Mouse (Mus musculus): ENCODE data around the gene Mgea5. TPM values are rescaled to one million over a fixed set of nuclear protein-coding genes. Genes with fewer than 3 reads are reported as not detected.

Mgea5 gene
- polyA plus RNA-seq, 1 experiment from 2014 or later = 68.9 TPM

GRCm38 (mm10) chr19:45731658-45732057, 52.0 kb downstream of the Mgea5 start:
- H3K27ac ChIP-seq = no peak overlapping the region
- no peak for DNase-seq (ENCODE audit: low spot score)
- WGBS = 85% methylated on average over 7 of the region's 7 CpGs
- no peaks in the 10 kb centered on the region for H3K9me3 ChIP-seq (replicated peaks)
- peaks cover 95% of the 10 kb centered on the region for H3K27me3 ChIP-seq (ENCODE audit: low read depth, poor library complexity, severe bottlenecking)
- H3K4me1 ChIP-seq = peaks cover 41% of the 10 kb centered on the region
- H3K4me3 ChIP-seq = no peak overlapping the region
- no peaks in the 10 kb centered on the region for H3K36me3 ChIP-seq

DNA sequence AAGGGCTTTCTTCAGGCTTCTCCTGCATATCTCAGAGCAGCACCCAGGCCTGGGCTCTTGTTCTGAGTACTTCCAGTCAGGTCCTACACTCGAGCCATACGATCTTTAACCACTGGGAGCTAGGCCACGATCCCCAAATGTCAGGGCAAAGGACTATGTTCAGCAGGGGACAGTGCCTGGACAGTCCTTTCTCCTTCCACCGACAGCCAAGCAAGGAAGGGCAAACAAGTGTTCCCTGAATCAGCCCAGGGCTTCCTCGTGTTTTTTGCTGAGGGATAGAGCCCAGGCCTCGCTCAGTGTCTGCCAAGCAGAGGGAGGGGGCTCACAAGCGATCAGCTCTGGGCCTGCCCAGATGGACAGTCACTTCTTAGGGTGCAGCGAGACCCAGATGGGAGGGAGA, 53.6 kb downstream of the Mgea5 start:
- H3K27ac ChIP-seq = no peak overlapping the region
- no peaks in the 10 kb centered on the region for H3K36me3 ChIP-seq
- H3K27me3 ChIP-seq (ENCODE audit: low read depth, poor library complexity, severe bottlenecking) = peaks cover 82% of the 10 kb centered on the region
- no peaks in the 10 kb centered on the region for H3K9me3 ChIP-seq (replicated peaks)
- peaks cover 47% of the 10 kb centered on the region for H3K4me1 ChIP-seq
- no peak overlapping the region for H3K4me3 ChIP-seq
- no peak for DNase-seq (ENCODE audit: low spot score)
- WGBS = 74% methylated on average over 8 of the region's 8 CpGs

- H3K9me3 ChIP-seq (replicated peaks) = no peaks in the 10 kb centered on the region
- H3K4me1 ChIP-seq = peaks cover 37% of the 10 kb centered on the region
- H3K36me3 ChIP-seq = no peaks in the 10 kb centered on the region
- peaks cover 54% of the 10 kb centered on the region for H3K27me3 ChIP-seq (ENCODE audit: low read depth, poor library complexity, severe bottlenecking)
- no peak overlapping the region for H3K27ac ChIP-seq
- no peak overlapping the region for H3K4me3 ChIP-seq
- DNase-seq (ENCODE audit: low spot score) = no peak
- WGBS = 73% methylated on average over 10 of the region's 10 CpGs
These were observed 56.4 kb downstream of the Mgea5 start for GRCm38 (mm10) chr19:45727231-45727630.

DNA sequence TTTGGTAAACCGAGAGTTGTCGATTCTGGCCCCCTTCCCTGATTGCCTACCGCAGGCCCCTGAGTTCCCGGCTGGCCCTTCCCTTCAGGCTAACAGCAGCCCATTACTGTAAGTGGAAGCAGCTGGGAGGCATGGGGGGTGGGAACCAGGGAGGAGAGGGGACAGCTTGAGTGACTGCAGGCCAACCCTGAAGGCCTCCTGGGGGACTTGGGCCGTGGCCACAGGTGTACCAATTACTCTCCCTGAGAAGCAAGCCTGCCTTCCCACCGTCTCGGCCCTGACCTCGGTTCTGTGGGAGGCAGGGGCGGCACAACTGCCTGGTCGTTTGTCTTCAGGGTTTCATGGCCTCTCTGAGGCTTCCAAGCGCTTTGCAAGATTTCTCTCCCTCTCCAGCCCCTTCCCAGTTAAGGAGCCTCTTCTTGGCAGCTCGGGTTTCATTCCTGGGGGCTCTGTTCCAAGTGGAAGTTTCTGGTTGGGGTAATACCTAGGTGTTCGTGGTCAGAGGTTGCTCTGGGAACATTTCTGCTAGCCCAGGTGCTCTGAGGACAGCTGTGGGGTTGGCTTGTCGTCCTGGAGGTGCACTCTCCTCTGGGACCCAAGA, 57.9 kb downstream of the Mgea5 start:
- Histone ChIP-seq H3K36me3 (no peaks in the 10 kb centered on the region), H3K9me3 (replicated peaks) (no peaks in the 10 kb centered on the region), H3K4me1 (peaks cover 37% of the 10 kb centered on the region), H3K4me3 (peak overlapping the region; percentile 17; the same call in 1 of the 2 replicates), H3K27me3 (ENCODE audit: low read depth, poor library complexity, severe bottlenecking) (peaks cover 40% of the 10 kb centered on the region), H3K27ac (peak overlapping the region; percentile 63)
- WGBS = 12% methylated on average over 14 of the region's 14 CpGs
- DNase-seq (ENCODE audit: low spot score) = peak; percentile 86

DNA sequence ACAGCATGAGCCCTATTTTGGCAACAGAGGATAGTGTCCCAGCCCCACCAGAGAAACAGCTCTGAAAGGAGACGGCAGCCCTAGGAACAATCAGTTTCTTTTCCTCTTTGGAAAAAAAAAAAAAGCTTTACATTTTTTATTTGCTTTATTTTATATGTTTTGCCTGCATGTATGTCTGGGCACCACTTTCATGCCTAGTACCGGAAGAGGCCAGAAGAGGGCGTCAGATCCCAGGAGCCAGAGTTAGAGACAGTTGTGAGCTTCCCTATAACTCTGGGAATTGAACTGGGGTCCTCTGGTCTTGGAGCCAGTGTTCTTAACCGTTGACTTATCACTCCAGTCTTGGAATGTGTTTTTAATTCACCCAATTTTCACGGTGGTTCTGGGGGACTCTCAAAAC, 61.4 kb downstream of the Mgea5 start:
- H3K27ac ChIP-seq = no peak overlapping the region
- peaks cover 39% of the 10 kb centered on the region for H3K4me1 ChIP-seq
- H3K9me3 ChIP-seq (replicated peaks) = no peaks in the 10 kb centered on the region
- peaks cover 21% of the 10 kb centered on the region for H3K27me3 ChIP-seq (ENCODE audit: low read depth, poor library complexity, severe bottlenecking)
- DNase-seq (ENCODE audit: low spot score) = no peak
- H3K36me3 ChIP-seq = no peaks in the 10 kb centered on the region
- no peak overlapping the region for H3K4me3 ChIP-seq
- 74% methylated on average over 5 of the region's 5 CpGs for WGBS

GRCm38 (mm10) chr19:45718286-45718685, 65.4 kb downstream of the Mgea5 start:
- Histone ChIP-seq H3K4me3 (no peak overlapping the region), H3K9me3 (replicated peaks) (no peaks in the 10 kb centered on the region), H3K36me3 (no peaks in the 10 kb centered on the region), H3K4me1 (peaks cover 23% of the 10 kb centered on the region), H3K27ac (no peak overlapping the region), H3K27me3 (ENCODE audit: low read depth, poor library complexity, severe bottlenecking) (peaks cover 23% of the 10 kb centered on the region)
- WGBS = 77% methylated on average over 3 of the region's 3 CpGs
- DNase-seq (ENCODE audit: low spot score) = no peak

- H3K36me3 ChIP-seq = no peaks in the 10 kb centered on the region
- H3K4me1 ChIP-seq = peaks cover 19% of the 10 kb centered on the region
- peaks cover 23% of the 10 kb centered on the region for H3K27me3 ChIP-seq (ENCODE audit: low read depth, poor library complexity, severe bottlenecking)
- H3K27ac ChIP-seq = peak overlapping the region; percentile 32; the same call in 1 of the 2 replicates
- no peak overlapping the region; the same call in 1 of the 2 replicates for H3K4me3 ChIP-seq
- WGBS = 18% methylated on average over 16 of the region's 16 CpGs
- peak; percentile 50 for DNase-seq (ENCODE audit: low spot score)
- H3K9me3 ChIP-seq (replicated peaks) = no peaks in the 10 kb centered on the region
These were observed 66.0 kb downstream of the Mgea5 start for GRCm38 (mm10) chr19:45717493-45718220.

DNA sequence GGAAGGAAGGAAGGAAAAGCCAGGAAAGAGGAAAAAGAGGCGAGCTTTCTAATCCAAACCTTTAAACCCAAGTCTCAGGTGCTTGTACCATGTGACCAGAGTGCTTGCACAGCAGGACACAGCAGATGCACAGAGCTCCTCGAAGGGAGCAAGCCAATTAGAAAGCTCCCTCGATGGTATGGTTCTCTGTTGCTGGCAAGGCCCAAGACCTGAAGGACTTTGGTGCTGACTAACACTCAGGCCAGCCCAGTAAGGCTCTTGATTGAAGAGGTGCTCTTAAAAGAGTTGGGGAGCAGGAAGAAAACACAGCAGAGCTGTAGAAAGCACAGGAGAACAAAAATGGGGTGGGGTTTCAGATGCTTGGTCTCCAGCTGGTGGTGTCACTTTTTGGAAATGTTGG, 74.9 kb downstream of the Mgea5 start:
- no peak overlapping the region for H3K4me3 ChIP-seq
- peaks cover 4% of the 10 kb centered on the region; the same call in 1 of the 2 replicates for H3K4me1 ChIP-seq
- no peaks in the 10 kb centered on the region for H3K9me3 ChIP-seq (replicated peaks)
- no peak overlapping the region for H3K27ac ChIP-seq
- DNase-seq (ENCODE audit: low spot score) = no peak
- 75% methylated on average over 3 of the region's 3 CpGs for WGBS
- H3K36me3 ChIP-seq = no peaks in the 10 kb centered on the region
- H3K27me3 ChIP-seq (ENCODE audit: low read depth, poor library complexity, severe bottlenecking) = 0 out of 2 replicates have a peak, but pooled peaks cover 5% of the 10 kb centered on the region

Other genes with a start within 250 kb of the Mgea5 start
- gene Poll, start 223.3 kb downstream of the Mgea5 start, polyA plus RNA-seq (2016; fragmentation: Nextera tagmentation; extraction: Ambion mirVana) = 22.6 and 25.9 TPM in 2 replicates
- 43.0 and 43.6 TPM in 2 replicates for gene Gm17018, start 223.2 kb downstream of the Mgea5 start, polyA plus RNA-seq (2016; fragmentation: Nextera tagmentation; extraction: Ambion mirVana)
- gene Fbxw4, start 123.5 kb downstream of the Mgea5 start, polyA plus RNA-seq (2016; fragmentation: Nextera tagmentation; extraction: Ambion mirVana) = 3.9 and 5.3 TPM in 2 replicates
- 78.5 and 105 TPM in 2 replicates for gene Fgf8, start 40.9 kb downstream of the Mgea5 start, polyA plus RNA-seq (2016; fragmentation: Nextera tagmentation; extraction: Ambion mirVana)
- gene Npm3, start 34.2 kb downstream of the Mgea5 start, polyA plus RNA-seq (2016; fragmentation: Nextera tagmentation; extraction: Ambion mirVana) = 13.3 and 14.9 TPM in 2 replicates
- gene Kcnip2, start 32.2 kb upstream of the Mgea5 start, polyA plus RNA-seq (2016; fragmentation: Nextera tagmentation; extraction: Ambion mirVana) = 0.14 and 0.18 TPM in 2 replicates
- 18.0 and 20.1 TPM in 2 replicates for gene Armh3, start 214.7 kb upstream of the Mgea5 start, polyA plus RNA-seq (2016; fragmentation: Nextera tagmentation; extraction: Ambion mirVana)
- gene Hps6, start 219.7 kb upstream of the Mgea5 start, polyA plus RNA-seq (2016; fragmentation: Nextera tagmentation; extraction: Ambion mirVana) = 4.7 and 5.3 TPM in 2 replicates

Data from limb, embryonic 10.5 days (tissue).